Mouse (Mus musculus) embryonic facial prominence, embryonic 13.5 days (tissue): ENCODE data around the gene Fbp1. TPM values are rescaled to one million over a fixed set of nuclear protein-coding genes. Genes with fewer than 3 reads are reported as not detected.
"Not testable (repeated sequence)": the region's sequence is repeated elsewhere in the genome, so short reads cannot be mapped to it uniquely, and the experiment has no call there.

Source experiments
- ATAC-seq: fragments of 200-750 bp; cut with Nextera tagmentation; 2 replicates; pipeline ENCODE4 v1.8.0; 2017; ENCODE audit warnings: low read depth; ENCODE audit not compliant: insufficient number of reproducible peaks, insufficient read depth, low FRiP score, low TSS enrichment
- H3K27ac ChIP-seq: fragments of 300-500 bp; sonication (generic); 2 replicates; pipeline ENCODE4 v1.5.1; 2015; ENCODE audit warnings: moderate library complexity, mild to moderate bottlenecking, inconsistent platforms
- H3K27me3 ChIP-seq: fragments of 300-500 bp; sonication (generic); 2 replicates; pipeline ENCODE4 v1.6.1; 2015; ENCODE audit warnings: mild to moderate bottlenecking, inconsistent platforms
- H3K36me3 ChIP-seq: fragments of 300-500 bp; sonication (generic); 2 replicates; pipeline ENCODE4 v1.6.1; 2015; ENCODE audit warnings: mild to moderate bottlenecking, inconsistent platforms
- H3K4me1 ChIP-seq: fragments of 300-500 bp; sonication (generic); 2 replicates; pipeline ENCODE4 v1.6.1; 2015; ENCODE audit warnings: inconsistent platforms
- H3K4me2 ChIP-seq: fragments of 300-500 bp; sonication (generic); 2 replicates; pipeline ENCODE4 v1.6.1; 2015; ENCODE audit warnings: moderate library complexity, mild to moderate bottlenecking, inconsistent platforms
- H3K4me3 ChIP-seq: fragments of 300-500 bp; sonication (generic); 2 replicates; pipeline ENCODE4 v1.5.1; 2015; ENCODE audit warnings: mild to moderate bottlenecking, inconsistent platforms
- H3K9ac ChIP-seq: fragments of 300-500 bp; sonication (generic); 2 replicates; pipeline ENCODE4 v1.6.1; 2015; ENCODE audit warnings: mild to moderate bottlenecking, inconsistent platforms
- H3K9me3 ChIP-seq: fragments of 300-500 bp; sonication (generic); 2 replicates; pipeline ENCODE4 v1.6.1; 2016; ENCODE audit warnings: inconsistent platforms
- WGBS: fragments of 180-500 bp; shearing (Covaris S2); methylation state at CpG from one replicate; pipeline ENCODE4 v1.1.7; 2015; ENCODE audit warnings: mixed read lengths; 5-methylcytosine and 5-hydroxymethylcytosine counted together
- polyA plus RNA-seq: library from polyadenylated mRNA; unstranded; fragments of >200 nt; fragmentation: Nextera tagmentation; extraction: Ambion mirVana; gene quantifications from 2 replicates; pipeline ENCODE4 v1.2.1, GENCODE M21; 2015

Fbp1 gene
- polyA plus RNA-seq, 1 experiment from 2014 or later, result 0.66 TPM

- Histone ChIP-seq H3K27ac (no peak overlapping the region), H3K4me3 (no peak overlapping the region), H3K27me3 (no peaks in the 10 kb centered on the region), H3K9me3 (no peaks in the 10 kb centered on the region; the same call in 1 of the 2 replicates), H3K9ac (no peak overlapping the region), H3K36me3 (no peaks in the 10 kb centered on the region), H3K4me2 (no peak overlapping the region), H3K4me1 (peaks cover 47% of the 10 kb centered on the region)
- ATAC-seq, result no peak
- WGBS, result 83% methylated on average over 3 of the region's 3 CpGs
These were observed 25.2 kb downstream of the Fbp1 start for GRCm38 (mm10) chr13:62862875-62863274.

- no peak overlapping the region for H3K4me2 ChIP-seq
- H3K4me1 ChIP-seq, result peaks cover 20% of the 10 kb centered on the region
- WGBS, result 88% methylated on average over 4 of the region's 4 CpGs
- H3K27ac ChIP-seq, result no peak overlapping the region
- ATAC-seq, result no peak
- H3K27me3 ChIP-seq, result no peaks in the 10 kb centered on the region
- H3K9me3 ChIP-seq, result no peaks in the 10 kb centered on the region; the same call in 1 of the 2 replicates
- H3K36me3 ChIP-seq, result no peaks in the 10 kb centered on the region
- H3K4me3 ChIP-seq, result no peak overlapping the region
- H3K9ac ChIP-seq, result no peak overlapping the region
These were observed 28.0 kb downstream of the Fbp1 start for GRCm38 (mm10) chr13:62860068-62860467.

- not testable (repeated sequence) for H3K4me3 ChIP-seq, ATAC-seq, H3K9me3 ChIP-seq, H3K36me3 ChIP-seq, H3K27me3 ChIP-seq, H3K4me2 ChIP-seq, H3K27ac ChIP-seq, H3K9ac ChIP-seq
- 80% methylated on average over 10 of the region's 10 CpGs for WGBS
- peaks cover 13% of the 10 kb centered on the region; the same call in 1 of the 2 replicates for H3K4me1 ChIP-seq
These were observed 28.8 kb downstream of the Fbp1 start for GRCm38 (mm10) chr13:62859251-62859650.

- WGBS, result 66% methylated on average over 21 of the region's 21 CpGs
- H3K4me2 ChIP-seq, result no peak within 1 kb of the TSS
- no peaks in the 10 kb centered on the region for H3K27me3 ChIP-seq
- no peak within 1 kb of the TSS for H3K4me3 ChIP-seq
- H3K27ac ChIP-seq, result no peak within 1 kb of the TSS
- H3K36me3 ChIP-seq, result no peaks in the 10 kb centered on the region
- ATAC-seq, result no peak
- no peak within 1 kb of the TSS for H3K9ac ChIP-seq
- H3K4me1 ChIP-seq, result peaks cover 5% of the 10 kb centered on the region; the same call in 1 of the 2 replicates
- no peaks in the 10 kb centered on the region; the same call in 1 of the 2 replicates for H3K9me3 ChIP-seq
These were observed 29.9 kb downstream of the Fbp1 start, which contains the start of gene Fbp2 for GRCm38 (mm10) chr13:62857941-62858915. Fbp2 (minus strand) TSS chr13:62858422.

- Histone ChIP-seq H3K9ac (no peak overlapping the region), H3K27ac (no peak overlapping the region), H3K4me1 (peaks cover 5% of the 10 kb centered on the region; the same call in 1 of the 2 replicates), H3K4me2 (no peak overlapping the region), H3K4me3 (no peak overlapping the region), H3K9me3 (no peaks in the 10 kb centered on the region; the same call in 1 of the 2 replicates), H3K27me3 (no peaks in the 10 kb centered on the region), H3K36me3 (no peaks in the 10 kb centered on the region)
- 87% methylated on average over 14 of the region's 14 CpGs for WGBS
- no peak for ATAC-seq
These were observed 31.2 kb downstream of the Fbp1 start for GRCm38 (mm10) chr13:62856850-62857249.

- no peaks in the 10 kb centered on the region for H3K27me3 ChIP-seq
These were observed 31.8 kb downstream of the Fbp1 start for GRCm38 (mm10) chr13:62856305-62856675.

GRCm38 (mm10) chr13:62855396-62856304 lies 32.4 kb downstream of the Fbp1 start:
- WGBS, result 31% methylated on average over 25 of the region's 25 CpGs
- Histone ChIP-seq H3K9me3 (no peaks in the 10 kb centered on the region; the same call in 1 of the 2 replicates), H3K36me3 (no peaks in the 10 kb centered on the region), H3K4me3 (peak overlapping the region; percentile 19), H3K4me2 (peak overlapping the region; percentile 49), H3K27ac (no peak overlapping the region), H3K27me3 (no peaks in the 10 kb centered on the region), H3K4me1 (peaks cover 5% of the 10 kb centered on the region; the same call in 1 of the 2 replicates), H3K9ac (no peak overlapping the region)
- no peak for ATAC-seq

More at GRCm38 (mm10) chr13:62856305-62856675, 31.8 kb downstream of the Fbp1 start:
- 7% methylated on average over 5 of the region's 5 CpGs for WGBS
- H3K27ac ChIP-seq, result no peak overlapping the region
- H3K9ac ChIP-seq, result no peak overlapping the region
- peak; percentile 73 for ATAC-seq
- peak overlapping the region; percentile 19 for H3K4me3 ChIP-seq
- no peaks in the 10 kb centered on the region; the same call in 1 of the 2 replicates for H3K9me3 ChIP-seq
- H3K4me2 ChIP-seq, result peak overlapping the region; percentile 49
- H3K4me1 ChIP-seq, result peaks cover 5% of the 10 kb centered on the region; the same call in 1 of the 2 replicates
- H3K36me3 ChIP-seq, result no peaks in the 10 kb centered on the region

GRCm38 (mm10) chr13:62854666-62855065 lies 33.4 kb downstream of the Fbp1 start:
- Histone ChIP-seq H3K36me3 (no peaks in the 10 kb centered on the region), H3K9me3 (no peaks in the 10 kb centered on the region; the same call in 1 of the 2 replicates), H3K4me2 (no peak overlapping the region), H3K4me1 (peaks cover 5% of the 10 kb centered on the region; the same call in 1 of the 2 replicates), H3K9ac (no peak overlapping the region), H3K27ac (no peak overlapping the region), H3K27me3 (no peaks in the 10 kb centered on the region), H3K4me3 (no peak overlapping the region)
- no peak for ATAC-seq
- 13% methylated on average over 15 of the region's 15 CpGs for WGBS

- Histone ChIP-seq H3K27ac (no peak overlapping the region), H3K4me1 (no peaks in the 10 kb centered on the region), H3K27me3 (no peaks in the 10 kb centered on the region), H3K9me3 (peaks cover 2% of the 10 kb centered on the region; the same call in 1 of the 2 replicates), H3K4me3 (no peak overlapping the region), H3K36me3 (no peaks in the 10 kb centered on the region), H3K4me2 (no peak overlapping the region), H3K9ac (no peak overlapping the region)
- 26% methylated on average over 4 of the region's 4 CpGs for WGBS
- ATAC-seq, result no peak
These were observed 54.7 kb downstream of the Fbp1 start for GRCm38 (mm10) chr13:62833341-62833740.

- Histone ChIP-seq H3K4me1 (no peaks in the 10 kb centered on the region), H3K4me3 (no peak overlapping the region), H3K9me3 (peaks cover 2% of the 10 kb centered on the region; the same call in 1 of the 2 replicates), H3K36me3 (no peaks in the 10 kb centered on the region), H3K27me3 (no peaks in the 10 kb centered on the region), H3K27ac (no peak overlapping the region), H3K9ac (no peak overlapping the region), H3K4me2 (no peak overlapping the region)
- WGBS, result 68% methylated on average over 2 of the region's 2 CpGs
- no peak for ATAC-seq
These were observed 55.8 kb downstream of the Fbp1 start for GRCm38 (mm10) chr13:62832239-62832638.

- not testable (repeated sequence) for H3K4me3 ChIP-seq, H3K27me3 ChIP-seq, H3K27ac ChIP-seq, H3K4me1 ChIP-seq, H3K9ac ChIP-seq, H3K4me2 ChIP-seq, ATAC-seq, H3K36me3 ChIP-seq, H3K9me3 ChIP-seq
- WGBS, result 70% methylated on average over 3 of the region's 3 CpGs
These were observed 72.4 kb downstream of the Fbp1 start for GRCm38 (mm10) chr13:62815705-62816104.
